Mouse (Mus musculus): Measurements from ENCODE around the gene Olfr390.

Gene Olfr390

GRCm38 (mm10) chr11:73782664-73783063, at the start of gene Olfr390:
TSS of gene Olfr390 (plus strand) at chr11:73782964.
- DNase-seq: no peak

- no peak for DNase-seq
Observed at GRCm38 (mm10) chr11:73759115-73759514, 23.6 kb upstream of the Olfr390 start.

GRCm38 (mm10) chr11:73780613-73781012, 2.2 kb upstream of the Olfr390 start, which contains the start of gene Olfr389:
TSS of gene Olfr389 (minus strand) at chr11:73780713.
- DNase-seq: no peak

- DNase-seq: no peak
Observed at GRCm38 (mm10) chr11:73802952-73803351, 20.2 kb downstream of the Olfr390 start, which contains the start of gene Olfr391-ps. TSS of gene Olfr391-ps (minus strand) at chr11:73803052.

DNA sequence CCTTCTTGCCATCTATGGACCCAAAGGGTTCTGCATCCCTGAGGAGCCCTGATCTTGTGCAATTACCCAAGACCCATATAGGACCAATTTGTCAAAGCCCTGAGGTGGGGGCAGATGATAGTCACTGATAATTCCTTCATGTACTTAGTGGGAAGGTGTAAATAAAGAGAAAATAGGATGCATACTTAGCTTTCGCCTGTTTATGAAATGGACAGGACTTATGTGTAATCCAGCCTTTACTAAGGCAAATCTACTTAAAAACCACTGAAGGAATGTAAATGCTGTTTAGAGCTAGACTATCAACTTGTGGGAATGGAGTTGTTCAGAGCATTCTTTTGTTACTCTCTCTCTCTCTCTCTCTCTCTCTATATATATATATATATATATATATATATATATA, 34.2 kb downstream of the Olfr390 start, which contains the start of gene Olfr392:
Gene Olfr392 (minus strand): TSS at position 101 of the 400 bp plus-strand sequence.
- no peak for DNase-seq

Measured in kidney, postnatal 10 days (tissue).